Mouse (Mus musculus) yolk sac, embryonic 10.5 days (tissue): ENCODE measurements around the gene Mlf1.

Source experiments
- DNase-seq: peaks from one replicate; pipeline ENCODE4 v3.0.0-alpha.2; 2017; ENCODE audit warnings: low spot score

Mlf1 gene

DNA sequence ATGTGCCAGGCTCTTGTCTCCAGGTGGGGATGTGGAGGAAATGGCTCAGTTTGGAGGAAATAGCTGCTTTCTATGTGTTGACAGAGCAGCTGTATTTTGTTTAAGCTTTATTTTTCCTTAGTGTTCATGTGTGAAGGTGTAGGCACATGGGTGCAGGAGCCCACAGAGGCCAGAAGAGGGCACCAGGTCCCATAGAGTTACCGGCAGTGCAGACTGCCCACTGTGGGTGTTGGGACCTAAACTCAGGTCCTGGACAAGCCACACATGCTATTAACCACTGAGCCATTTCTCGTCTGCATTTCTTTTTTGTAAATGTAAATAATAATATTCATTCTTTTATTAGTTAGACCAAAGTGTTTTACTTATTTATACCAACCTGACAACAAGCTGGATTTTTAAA, 73.2 kb downstream of the Mlf1 start:
- no peak for DNase-seq
